Mouse (Mus musculus): ENCODE results near the gene Cfap74. TPM values are rescaled to one million over a fixed set of nuclear protein-coding genes. Genes with fewer than 3 reads are reported as not detected.

The Cfap74 gene
- polyA plus RNA-seq, 1 experiment from 2014 or later: 3.8 TPM

- no peaks in the 10 kb centered on the region for H3K27me3 ChIP-seq
- no peak for ATAC-seq (ENCODE audit: insufficient number of reproducible peaks, insufficient read depth, low FRiP score, low TSS enrichment, low read depth)
- H3K27ac ChIP-seq: no peak overlapping the region
- H3K4me3 ChIP-seq: no peak overlapping the region
- no peaks in the 10 kb centered on the region for H3K9me3 ChIP-seq
- H3K9ac ChIP-seq: no peak overlapping the region
- H3K36me3 ChIP-seq: no peaks in the 10 kb centered on the region
- H3K4me1 ChIP-seq: peaks cover 14% of the 10 kb centered on the region
- H3K4me2 ChIP-seq: no peak overlapping the region
- 37% methylated on average over 1 of the region's 1 CpGs for WGBS
These were observed 102.0 kb downstream of the Cfap74 start for GRCm38 (mm10) chr4:155510981-155511380.

DNA sequence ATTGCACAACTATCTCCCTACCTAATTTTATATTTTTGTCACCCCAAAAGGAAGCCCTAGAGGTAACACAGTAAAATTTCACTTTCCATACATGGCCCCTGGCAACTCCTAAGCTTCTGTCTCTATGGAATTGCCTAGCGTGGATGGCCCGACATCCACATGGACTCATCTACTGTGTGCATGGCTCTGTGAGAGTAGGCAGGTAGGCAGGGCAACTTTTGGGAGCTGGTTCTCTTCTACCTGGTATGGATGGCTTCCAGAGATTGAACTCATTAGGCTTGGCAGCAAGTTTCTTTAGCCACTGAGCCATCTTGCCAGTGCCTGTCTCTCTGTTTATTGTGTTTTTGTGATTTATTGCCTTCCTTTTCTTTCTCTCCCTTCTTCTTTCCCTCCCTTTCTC lies 105.8 kb downstream of the Cfap74 start:
- H3K36me3 ChIP-seq: peaks cover 8% of the 10 kb centered on the region; the same call in 1 of the 2 replicates
- H3K27me3 ChIP-seq: no peaks in the 10 kb centered on the region
- H3K27ac ChIP-seq: no peak overlapping the region
- no peak for ATAC-seq (ENCODE audit: insufficient number of reproducible peaks, insufficient read depth, low FRiP score, low TSS enrichment, low read depth)
- no peak overlapping the region for H3K4me3 ChIP-seq
- no peak overlapping the region for H3K4me2 ChIP-seq
- no peaks in the 10 kb centered on the region for H3K9me3 ChIP-seq
- WGBS: 96% methylated on average over 2 of the region's 2 CpGs
- H3K9ac ChIP-seq: no peak overlapping the region
- peaks cover 10% of the 10 kb centered on the region for H3K4me1 ChIP-seq

Other genes starting within 250 kb of the Cfap74 start
- gene Ski, start 186.6 kb upstream of the Cfap74 start, polyA plus RNA-seq (2015; fragmentation: Nextera tagmentation; extraction: Ambion mirVana): 21.5 and 24.9 TPM in 2 replicates
- gene Faap20, start 159.4 kb upstream of the Cfap74 start, polyA plus RNA-seq (2015; fragmentation: Nextera tagmentation; extraction: Ambion mirVana): 77.4 and 80.0 TPM in 2 replicates
- 10.9 and 12.4 TPM in 2 replicates for gene Prkcz, start 47.8 kb upstream of the Cfap74 start, polyA plus RNA-seq (2015; fragmentation: Nextera tagmentation; extraction: Ambion mirVana)
- not detected in 2 replicates for gene Gabrd, start 11.1 kb upstream of the Cfap74 start, polyA plus RNA-seq (2015; fragmentation: Nextera tagmentation; extraction: Ambion mirVana)
- 0.31 and 0.40 TPM in 2 replicates for gene Tmem52, start 59.9 kb downstream of the Cfap74 start, polyA plus RNA-seq (2015; fragmentation: Nextera tagmentation; extraction: Ambion mirVana)
- 501 and 523 TPM in 2 replicates for gene Gnb1, start 82.2 kb downstream of the Cfap74 start, polyA plus RNA-seq (2015; fragmentation: Nextera tagmentation; extraction: Ambion mirVana)
- gene Nadk, start 153.2 kb downstream of the Cfap74 start, polyA plus RNA-seq (2015; fragmentation: Nextera tagmentation; extraction: Ambion mirVana): 86.8 and 92.8 TPM in 2 replicates
- gene Slc35e2, start 192.2 kb downstream of the Cfap74 start, polyA plus RNA-seq (2015; fragmentation: Nextera tagmentation; extraction: Ambion mirVana): 10.5 and 11.1 TPM in 2 replicates
- 73.9 and 76.4 TPM in 2 replicates for gene Cdk11b, start 215.7 kb downstream of the Cfap74 start, polyA plus RNA-seq (2015; fragmentation: Nextera tagmentation; extraction: Ambion mirVana)
- not detected in 2 replicates for gene Gm10563, start 236.2 kb downstream of the Cfap74 start, polyA plus RNA-seq (2015; fragmentation: Nextera tagmentation; extraction: Ambion mirVana)
- 24.8 and 26.1 TPM in 2 replicates for gene Mmp23, start 244.2 kb downstream of the Cfap74 start, polyA plus RNA-seq (2015; fragmentation: Nextera tagmentation; extraction: Ambion mirVana)

Measured in embryonic facial prominence, embryonic 13.5 days (tissue).